Mouse (Mus musculus): ENCODE results near the gene Cyp26a1. TPM values are rescaled to one million over a fixed set of nuclear protein-coding genes. Genes with fewer than 3 reads are reported as not detected.
A peak's percentile ranks its signal among the peaks of the same experiment; 100 is the strongest.

Cyp26a1 gene
- under 1 TPM in 1 of 2 experiments, not detected in 1; 0.25 TPM for total RNA-seq (2021)

DNA sequence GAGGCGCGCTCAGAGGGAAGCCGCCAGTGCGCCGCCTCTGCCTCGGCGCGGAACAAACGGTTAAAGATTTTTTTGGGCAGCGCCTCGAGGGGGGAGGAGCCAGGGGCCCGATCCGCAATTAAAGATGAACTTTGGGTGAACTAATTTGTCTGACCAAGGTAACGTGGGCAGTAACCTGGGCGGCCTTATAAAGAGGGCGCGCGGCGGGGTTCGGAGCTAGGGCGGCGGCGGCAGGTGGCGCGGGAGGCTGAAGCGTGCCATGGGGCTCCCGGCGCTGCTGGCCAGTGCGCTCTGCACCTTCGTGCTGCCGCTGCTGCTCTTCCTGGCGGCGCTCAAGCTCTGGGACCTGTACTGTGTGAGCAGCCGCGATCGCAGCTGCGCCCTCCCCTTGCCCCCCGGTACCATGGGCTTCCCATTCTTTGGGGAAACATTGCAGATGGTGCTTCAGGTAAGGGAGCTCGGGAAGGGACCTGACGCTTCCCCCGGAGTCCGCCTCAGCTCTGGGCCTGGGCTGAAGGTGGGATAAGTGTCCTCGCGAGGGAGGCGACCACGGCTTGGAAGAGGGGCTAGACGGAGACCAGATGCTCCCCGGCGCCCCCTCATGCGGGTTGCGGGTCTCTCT lies at the start of gene Cyp26a1:
TSS of gene Cyp26a1 (plus strand) at position 148 of the 622 bp plus-strand sequence.
- intact Hi-C loops (cut with DNase I), result no loop called here
- DNase-seq (ENCODE audit: low spot score in 2 of 2), result no peak

GRCm38 (mm10) chr19:37647994-37648393 lies 49.6 kb upstream of the Cyp26a1 start:
- peak in 1 of 2 experiments; percentile 19 for DNase-seq (ENCODE audit: low spot score in 2 of 2)
- intact Hi-C loops (cut with DNase I), result no loop called here

- peak in 1 of 2 experiments; percentile 31 for DNase-seq (ENCODE audit: low spot score in 2 of 2)
Observed at GRCm38 (mm10) chr19:37650526-37650925, 47.1 kb upstream of the Cyp26a1 start.

DNA sequence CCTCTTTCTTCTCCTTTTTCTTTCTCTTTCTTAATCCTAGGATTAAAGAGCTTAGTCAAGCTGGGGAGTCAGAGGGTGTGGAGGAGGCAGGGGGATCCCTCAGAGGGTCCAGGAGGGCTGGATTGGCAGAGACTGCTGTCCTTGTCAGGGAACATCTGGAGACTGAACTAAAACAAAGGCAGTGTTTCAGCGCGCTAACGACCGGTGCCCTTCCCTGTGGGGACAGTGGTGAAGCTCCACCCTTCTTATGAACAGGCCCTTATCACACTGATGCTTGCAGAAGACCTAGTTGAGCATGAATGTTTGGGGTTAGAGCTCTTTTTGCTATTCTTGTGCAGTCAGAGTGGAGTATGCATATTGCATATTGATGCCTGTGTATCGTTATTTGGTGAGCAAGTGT lies 43.6 kb upstream of the Cyp26a1 start:
- intact Hi-C loops (cut with DNase I), result no loop called here
- DNase-seq (ENCODE audit: low spot score in 2 of 2), result no peak

More at GRCm38 (mm10) chr19:37650526-37650925, 47.1 kb upstream of the Cyp26a1 start:
- intact Hi-C loops (cut with DNase I), result no loop called here

GRCm38 (mm10) chr19:37656441-37656840 lies 41.2 kb upstream of the Cyp26a1 start:
- intact Hi-C loops (cut with DNase I), result no loop called here
- DNase-seq (ENCODE audit: low spot score in 2 of 2), result no peak

- no peak for DNase-seq (ENCODE audit: low spot score in 2 of 2)
- intact Hi-C loops (cut with DNase I), result no loop called here
Observed at GRCm38 (mm10) chr19:37665256-37665655, 32.3 kb upstream of the Cyp26a1 start.

GRCm38 (mm10) chr19:37667855-37668594 lies 29.6 kb upstream of the Cyp26a1 start:
- no peak for DNase-seq (ENCODE audit: low spot score in 2 of 2)
- intact Hi-C loops (cut with DNase I), result no loop called here

GRCm38 (mm10) chr19:37668657-37669056 lies 28.9 kb upstream of the Cyp26a1 start:
- no peak for DNase-seq (ENCODE audit: low spot score in 2 of 2)
- intact Hi-C loops (cut with DNase I), result no loop called here

- intact Hi-C loops (cut with DNase I), result no loop called here
- no peak for DNase-seq (ENCODE audit: low spot score in 2 of 2)
Observed at GRCm38 (mm10) chr19:37669486-37669885, 28.1 kb upstream of the Cyp26a1 start.

GRCm38 (mm10) chr19:37673393-37673792 lies 24.2 kb upstream of the Cyp26a1 start:
- peak in 1 of 2 experiments; percentile 24 for DNase-seq (ENCODE audit: low spot score in 2 of 2)
- intact Hi-C loops (cut with DNase I), result no loop called here

- intact Hi-C loops (cut with DNase I), result no loop called here
- DNase-seq (ENCODE audit: low spot score in 2 of 2), result no peak
Observed at GRCm38 (mm10) chr19:37685281-37685680, 12.3 kb upstream of the Cyp26a1 start, which contains the start of gene Cyp26c1. Gene Cyp26c1 (plus strand): TSS chr19:37685581.

DNA sequence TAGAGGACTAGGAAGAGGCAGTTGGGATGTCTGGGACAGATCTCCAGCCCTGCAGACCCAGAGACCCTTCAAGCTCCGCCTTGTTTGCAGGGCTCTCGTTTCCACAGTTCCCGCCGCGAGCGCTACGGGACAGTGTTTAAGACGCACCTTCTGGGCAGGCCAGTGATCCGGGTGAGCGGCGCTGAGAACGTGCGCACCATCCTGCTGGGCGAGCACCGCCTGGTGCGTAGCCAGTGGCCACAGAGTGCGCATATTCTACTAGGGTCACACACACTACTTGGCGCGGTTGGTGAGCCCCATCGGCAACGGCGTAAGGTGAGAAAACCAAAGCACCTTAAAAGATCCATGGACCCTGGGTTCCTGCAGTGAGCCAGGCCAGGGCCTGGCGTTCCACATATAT lies 11.3 kb upstream of the Cyp26a1 start:
- intact Hi-C loops (cut with DNase I), result no loop called here
- no peak for DNase-seq (ENCODE audit: low spot score in 2 of 2)

GRCm38 (mm10) chr19:37686941-37687850 lies 10.4 kb upstream of the Cyp26a1 start:
- no peak for DNase-seq (ENCODE audit: low spot score in 2 of 2)
- intact Hi-C loops (cut with DNase I), result no loop called here

DNA sequence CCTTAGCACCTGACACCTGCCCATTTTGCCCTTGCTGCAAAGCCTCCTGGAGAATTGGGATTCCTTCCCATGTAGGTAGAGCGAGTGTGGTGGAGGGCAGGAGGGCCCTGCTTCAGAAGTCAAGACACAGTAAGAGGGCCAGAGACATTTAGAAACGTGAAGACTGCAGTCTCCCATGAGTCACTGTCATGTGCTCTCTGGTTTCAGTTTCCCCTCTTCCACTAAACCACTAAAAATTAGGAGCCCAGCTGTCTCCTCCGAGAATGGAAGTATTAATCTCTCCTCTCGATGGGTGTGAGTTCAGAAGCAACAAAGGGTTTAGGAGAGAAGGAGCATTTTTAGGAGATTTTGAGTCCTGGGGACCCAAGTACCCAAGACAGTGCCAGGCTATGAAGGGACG lies 8.1 kb upstream of the Cyp26a1 start:
- DNase-seq (ENCODE audit: low spot score in 2 of 2), result no peak
- intact Hi-C loops (cut with DNase I), result no loop called here

DNA sequence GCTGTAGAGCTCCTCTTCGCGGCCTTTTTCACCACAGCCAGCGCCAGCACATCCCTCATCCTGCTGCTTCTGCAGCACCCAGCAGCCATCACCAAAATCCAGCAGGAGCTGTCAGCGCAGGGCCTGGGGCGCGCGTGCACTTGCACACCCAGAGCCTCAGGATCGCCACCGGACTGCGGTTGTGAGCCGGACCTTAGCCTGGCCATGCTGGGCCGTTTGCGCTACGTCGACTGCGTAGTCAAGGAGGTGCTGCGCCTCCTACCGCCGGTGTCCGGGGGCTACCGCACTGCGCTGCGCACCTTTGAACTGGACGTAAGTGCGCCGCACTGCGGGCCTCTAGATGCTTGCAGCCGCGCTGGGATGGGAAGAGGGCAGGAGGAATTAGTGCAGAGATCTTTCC lies 6.9 kb upstream of the Cyp26a1 start:
- no peak for DNase-seq (ENCODE audit: low spot score in 2 of 2)
- intact Hi-C loops (cut with DNase I), result no loop called here

GRCm38 (mm10) chr19:37692879-37693278 lies 4.7 kb upstream of the Cyp26a1 start:
- intact Hi-C loops (cut with DNase I), result no loop called here
- peak; percentile 28 to 45 for DNase-seq (ENCODE audit: low spot score in 2 of 2)

DNA sequence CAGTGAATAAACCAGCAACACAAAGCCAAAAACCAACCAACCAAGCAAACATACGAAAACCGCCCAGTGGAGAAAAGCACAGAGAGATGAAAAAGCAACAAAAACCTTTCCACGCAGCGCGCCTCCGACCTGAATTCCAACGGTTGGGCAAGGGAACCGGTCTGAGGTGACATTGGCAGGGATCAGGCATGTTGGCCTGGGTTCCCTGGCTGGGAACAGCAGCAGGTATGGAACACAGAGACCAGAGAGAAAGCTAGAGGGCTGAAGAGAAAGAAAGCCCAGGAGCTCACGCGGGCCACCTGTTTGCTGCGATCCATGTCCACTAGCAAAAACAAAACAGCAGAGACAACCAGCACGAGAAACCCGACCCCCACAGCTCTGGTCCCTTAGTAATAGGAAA lies 2.5 kb upstream of the Cyp26a1 start:
- no peak for DNase-seq (ENCODE audit: low spot score in 2 of 2)
- intact Hi-C loops (cut with DNase I), result no loop called here

GRCm38 (mm10) chr19:37695762-37696602 lies 1.6 kb upstream of the Cyp26a1 start:
- intact Hi-C loops (cut with DNase I), result no loop called here
- no peak for DNase-seq (ENCODE audit: low spot score in 2 of 2)

DNA sequence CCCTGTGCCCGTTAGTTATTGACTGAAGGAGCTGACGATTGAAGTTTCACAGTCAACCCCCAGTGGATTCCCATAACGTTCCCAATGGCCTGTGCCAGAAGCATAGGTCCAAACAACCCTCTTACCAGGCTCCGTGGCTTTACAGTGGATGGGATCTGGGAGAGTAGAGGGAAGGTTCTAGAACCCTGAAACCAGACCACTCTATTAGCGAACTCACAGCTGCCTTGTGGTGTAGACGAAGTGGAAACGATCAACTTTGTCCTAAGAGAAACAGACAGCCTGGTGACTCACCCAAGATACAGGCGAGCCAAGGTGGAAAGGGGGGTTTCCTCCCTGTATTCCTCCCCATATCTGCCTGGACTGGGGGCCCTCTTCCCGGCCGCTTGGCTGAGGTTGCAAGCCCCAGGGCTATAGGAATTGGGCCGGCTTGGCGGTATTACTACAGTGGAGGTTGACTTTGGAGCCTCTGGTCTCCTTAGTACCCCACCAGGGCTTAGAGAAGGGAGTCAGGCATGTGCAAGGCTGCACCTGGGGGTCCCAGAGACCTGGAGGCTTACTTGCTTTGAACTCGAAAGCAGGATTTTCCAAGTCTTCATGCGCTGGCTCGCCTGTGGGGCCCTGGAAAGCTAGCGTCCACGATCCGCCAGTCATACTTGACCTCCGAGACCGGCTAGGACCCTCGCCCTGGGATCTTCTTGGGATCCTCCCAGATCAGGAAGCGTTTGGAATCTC lies 829 bp upstream of the Cyp26a1 start:
- DNase-seq (ENCODE audit: low spot score in 2 of 2), result no peak
- intact Hi-C loops (cut with DNase I), result no loop called here
